Mouse (Mus musculus): Measurements from ENCODE around the gene Cd300ld5. TPM values are rescaled to one million over a fixed set of nuclear protein-coding genes. Genes with fewer than 3 reads are reported as not detected.
"Not testable (repeated sequence)": the region's sequence is repeated elsewhere in the genome, so short reads cannot be mapped to it uniquely, and the experiment has no call there.

The Cd300ld5 gene
- total RNA-seq (2021) = under 1 TPM; 0.77 to 0.96 TPM
- long read RNA-seq, experiment 1 = 0 reads
- long read RNA-seq, experiment 2 = 0 reads

DNA sequence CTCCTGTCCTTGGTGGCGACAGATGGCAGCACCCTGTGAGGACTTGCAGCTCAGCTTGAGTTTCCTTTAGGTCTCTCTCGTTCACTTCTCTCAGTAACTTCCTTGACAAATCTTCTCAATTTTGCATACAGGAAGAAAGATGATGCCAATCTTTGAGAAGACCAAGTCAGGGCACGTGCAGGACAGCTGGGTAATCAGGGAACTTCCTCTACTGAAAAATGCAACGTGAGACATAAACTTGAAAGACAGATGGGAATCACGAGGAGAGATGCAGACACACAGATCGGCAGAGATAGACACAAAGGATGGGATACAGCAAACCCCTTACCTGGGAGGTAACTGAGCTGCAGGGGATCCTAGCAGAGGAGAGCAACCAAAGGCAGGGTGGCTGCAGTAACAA is at the start of gene Cd300ld5:
Cd300ld5 (minus strand) TSS at position 101 of the 400 bp plus-strand sequence.
- H3K27ac ChIP-seq; intact Hi-C loops (cut with DNase I); H3K4me3 ChIP-seq; DNase-seq (ENCODE audit: extremely low spot score in 1 of 2, low spot score in 2 of 2): not testable (repeated sequence)

DNA sequence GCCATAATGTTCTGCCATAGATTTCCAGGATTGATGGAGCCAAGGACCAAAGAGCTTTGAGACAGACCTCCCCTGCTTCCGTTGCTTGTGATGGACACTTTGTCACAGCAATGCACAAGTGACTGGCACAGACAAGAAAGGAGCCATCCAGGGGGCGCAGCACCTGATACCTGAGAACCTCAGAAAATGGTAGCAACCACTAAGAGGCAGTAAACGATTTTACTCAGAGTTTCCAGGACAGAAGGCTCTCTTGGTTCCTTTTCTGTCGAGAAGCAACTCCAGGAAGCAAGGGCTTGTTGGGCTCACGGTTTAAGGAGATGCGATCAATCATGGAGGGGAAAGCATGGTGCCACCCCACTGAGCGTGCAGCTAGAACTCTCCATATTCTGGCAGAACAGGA is 48.6 kb upstream of the Cd300ld5 start:
- intact Hi-C loops (cut with DNase I) = no loop called here
- no peak for DNase-seq (ENCODE audit: extremely low spot score in 1 of 2, low spot score in 2 of 2)
- Histone ChIP-seq H3K27ac (no peak overlapping the region), H3K4me3 (no peak overlapping the region)
- no peak for TF ChIP-seq CTCF (IDR thresholded peaks at IDR 0.05)

DNA sequence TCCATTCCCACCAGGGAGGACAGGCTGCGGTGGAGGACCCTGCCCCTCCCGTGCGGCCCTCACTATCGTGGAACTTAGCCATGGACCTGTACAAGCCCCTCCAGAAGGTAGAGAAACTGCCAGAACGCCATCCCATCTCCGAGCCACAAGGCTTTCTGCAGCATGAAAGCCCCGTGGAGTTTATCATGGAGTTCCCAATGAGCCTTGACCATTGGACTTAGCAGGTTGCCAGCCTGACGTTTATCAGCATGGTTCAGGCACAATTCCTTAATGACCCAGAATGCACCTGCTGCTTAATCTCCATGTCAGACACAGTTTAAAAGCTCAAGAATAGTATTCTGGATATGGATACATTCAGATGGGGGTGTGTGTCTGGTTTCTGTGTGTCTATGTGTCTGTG is 47.5 kb upstream of the Cd300ld5 start:
- TF ChIP-seq CTCF (IDR thresholded peaks at IDR 0.05) = no peak
- no peak overlapping the region for H3K27ac ChIP-seq
- H3K4me3 ChIP-seq = no peak overlapping the region
- intact Hi-C loops (cut with DNase I) = no loop called here
- no peak for DNase-seq (ENCODE audit: extremely low spot score in 1 of 2, low spot score in 2 of 2)

GRCm38 (mm10) chr11:115084595-115084994 is 47.0 kb upstream of the Cd300ld5 start:
- intact Hi-C loops (cut with DNase I) = no loop called here
- no peak overlapping the region for H3K4me3 ChIP-seq
- no peak for DNase-seq (ENCODE audit: extremely low spot score in 1 of 2, low spot score in 2 of 2)
- TF ChIP-seq CTCF (IDR thresholded peaks at IDR 0.05) = no peak
- no peak overlapping the region for H3K27ac ChIP-seq

GRCm38 (mm10) chr11:115083376-115084139 is 46.0 kb upstream of the Cd300ld5 start:
- no peak overlapping the region for H3K27ac ChIP-seq
- DNase-seq (ENCODE audit: extremely low spot score in 1 of 2, low spot score in 2 of 2) = peak; percentile 60 to 70
- intact Hi-C loops (cut with DNase I) = loop anchor here (1.0 to 2.0 kb wide), 2 partner anchors 69 to 187 kb away; no protein-coding TSS in a partner anchor
- H3K4me3 ChIP-seq = no peak overlapping the region
- no peak; the same call in none of the 2 replicates for TF ChIP-seq CTCF (IDR thresholded peaks at IDR 0.05)

DNA sequence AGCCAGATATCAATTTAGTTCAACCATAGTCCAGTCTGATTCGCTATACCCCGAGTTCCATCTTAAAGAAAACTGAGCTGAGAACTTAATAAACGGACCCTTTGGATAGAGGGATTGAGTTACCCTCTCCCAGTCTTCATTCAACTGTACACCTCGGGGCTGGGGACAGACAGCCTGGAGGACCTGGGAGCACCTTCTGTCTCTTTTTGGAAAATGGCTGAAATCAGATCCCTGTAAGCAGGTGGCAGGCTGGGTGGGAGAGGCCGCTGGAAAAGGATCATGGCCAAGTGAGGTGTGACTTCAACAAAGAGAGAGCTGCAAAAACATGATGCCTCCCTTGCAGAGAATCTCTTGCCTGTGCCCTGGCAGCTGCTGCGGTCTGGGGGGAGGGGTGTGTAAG is 44.6 kb upstream of the Cd300ld5 start:
- intact Hi-C loops (cut with DNase I) = loop anchor here (2.0 kb wide), 1 partner anchor 189 kb away; no protein-coding TSS in a partner anchor
- no peak for TF ChIP-seq CTCF (IDR thresholded peaks at IDR 0.05)
- DNase-seq (ENCODE audit: extremely low spot score in 1 of 2, low spot score in 2 of 2) = no peak
- H3K4me3 ChIP-seq = no peak overlapping the region
- H3K27ac ChIP-seq = no peak overlapping the region

GRCm38 (mm10) chr11:115081373-115081772 is 43.8 kb upstream of the Cd300ld5 start:
- Histone ChIP-seq H3K4me3 (no peak overlapping the region), H3K27ac (no peak overlapping the region)
- DNase-seq (ENCODE audit: extremely low spot score in 1 of 2, low spot score in 2 of 2) = no peak
- intact Hi-C loops (cut with DNase I) = loop anchor here (2.0 kb wide), 1 partner anchor 101 kb away; no protein-coding TSS in a partner anchor
- TF ChIP-seq CTCF (IDR thresholded peaks at IDR 0.05) = no peak

GRCm38 (mm10) chr11:115080886-115081285 is 43.3 kb upstream of the Cd300ld5 start:
- no peak overlapping the region for H3K27ac ChIP-seq
- peak; percentile 87 for TF ChIP-seq CTCF (IDR thresholded peaks at IDR 0.05)
- peak; percentile 31 to 42 for DNase-seq (ENCODE audit: extremely low spot score in 1 of 2, low spot score in 2 of 2)
- H3K4me3 ChIP-seq = no peak overlapping the region
- intact Hi-C loops (cut with DNase I) = loop anchor here (2.0 kb wide), 1 partner anchor 102 kb away; no protein-coding TSS in a partner anchor

GRCm38 (mm10) chr11:115078680-115079079 is 41.1 kb upstream of the Cd300ld5 start:
- intact Hi-C loops (cut with DNase I) = no loop called here

GRCm38 (mm10) chr11:115077436-115077835 is 39.9 kb upstream of the Cd300ld5 start:
- DNase-seq (ENCODE audit: extremely low spot score in 1 of 2, low spot score in 2 of 2) = no peak
- no peak overlapping the region for H3K4me3 ChIP-seq
- H3K27ac ChIP-seq = no peak overlapping the region
- intact Hi-C loops (cut with DNase I) = no loop called here
- TF ChIP-seq CTCF (IDR thresholded peaks at IDR 0.05) = no peak

More at GRCm38 (mm10) chr11:115078680-115079079, 41.1 kb upstream of the Cd300ld5 start:
- H3K27ac ChIP-seq = no peak overlapping the region
- TF ChIP-seq CTCF (IDR thresholded peaks at IDR 0.05) = no peak
- no peak overlapping the region for H3K4me3 ChIP-seq
- DNase-seq (ENCODE audit: extremely low spot score in 1 of 2, low spot score in 2 of 2) = no peak

GRCm38 (mm10) chr11:115075859-115076258 is 38.3 kb upstream of the Cd300ld5 start:
- no peak for DNase-seq (ENCODE audit: extremely low spot score in 1 of 2, low spot score in 2 of 2)
- intact Hi-C loops (cut with DNase I) = no loop called here
- Histone ChIP-seq H3K27ac (no peak overlapping the region), H3K4me3 (no peak overlapping the region)
- no peak for TF ChIP-seq CTCF (IDR thresholded peaks at IDR 0.05)

GRCm38 (mm10) chr11:115075407-115075806 is 37.8 kb upstream of the Cd300ld5 start:
- intact Hi-C loops (cut with DNase I) = no loop called here
- Histone ChIP-seq H3K27ac (no peak overlapping the region), H3K4me3 (no peak overlapping the region)
- TF ChIP-seq CTCF (IDR thresholded peaks at IDR 0.05) = no peak
- no peak for DNase-seq (ENCODE audit: extremely low spot score in 1 of 2, low spot score in 2 of 2)

GRCm38 (mm10) chr11:115073002-115073401 is 35.4 kb upstream of the Cd300ld5 start:
- DNase-seq (ENCODE audit: extremely low spot score in 1 of 2, low spot score in 2 of 2) = no peak
- Histone ChIP-seq H3K27ac (no peak overlapping the region), H3K4me3 (no peak overlapping the region)
- intact Hi-C loops (cut with DNase I) = no loop called here
- no peak for TF ChIP-seq CTCF (IDR thresholded peaks at IDR 0.05)

Measured in left cerebral cortex, adult 2 months (tissue).